In genomic region chr6:61233548-61234187, GRCm38 (mm10) we compare ENCODE assay signal across 13 mouse cellular contexts. TPM values are rescaled to one million over a fixed set of nuclear protein-coding genes. Genes with fewer than 3 reads are reported as not detected.
DNase-seq lines count a peak whose midpoint lies in the region; ATAC-seq and TF ChIP-seq lines count a peak whose summit lies in the region.
"Had no signal": no experiment of that assay in that cellular context is flagged by ENCODE, and none has a peak within 500 bp of the region (broad histone marks: within the 10 kb centered on the region; RNA-seq: fewer than 3 reads in every experiment).

No protein-coding gene starts in this region.

- DNase-seq in hindbrain, embryonic 10.5 days (ENCODE audit: low spot score): peak; percentile 5
- DNase-seq in midbrain, embryonic 11.5 days (ENCODE audit: low spot score, missing footprints): no peak
- DNase-seq in midbrain, postnatal 0 days (ENCODE audit: low spot score): no peak
- DNase-seq in R1 (ENCODE audit: low read depth, low spot score): peak; percentile 30
- DNase-seq in cerebellum, postnatal 25 days: no peak
- no peak for DNase-seq in layer of hippocampus, postnatal 14 days (ENCODE audit: low spot score in 2 of 2)
- DNase-seq: cerebellum, postnatal 14 days; kidney, adult 8-10 months; right cerebral cortex, adult 18-20 months had no signal

- no peak overlapping the region for H3K4me3 ChIP-seq in hindbrain, embryonic 10.5 days
- H3K4me3 ChIP-seq in hindbrain, embryonic 12.5 days: no peak overlapping the region
- no peak overlapping the region for H3K4me3 ChIP-seq in midbrain, embryonic 11.5 days (ENCODE audit: low read depth, low read length)
- no peak overlapping the region for H3K4me3 ChIP-seq in midbrain, postnatal 0 days (ENCODE audit: low read depth, low read length)
- H3K4me3 ChIP-seq in intestine, postnatal 0 days (ENCODE audit: low read depth, low read length): no peak overlapping the region
- H3K4me3 ChIP-seq: liver, embryonic 15.5 days had no signal

- TF ChIP-seq CTCF in midbrain, postnatal 0 days (IDR thresholded peaks at IDR 0.05): no peak
- TF ChIP-seq CTCF in intestine, postnatal 0 days (IDR thresholded peaks at IDR 0.05; ENCODE audit: low read depth): no peak

- H3K4me2 ChIP-seq in hindbrain, embryonic 12.5 days (replicated peaks): no peak overlapping the region
- H3K4me2 ChIP-seq in midbrain, embryonic 11.5 days: no peak overlapping the region
- no peak overlapping the region for H3K4me2 ChIP-seq in midbrain, postnatal 0 days (ENCODE audit: low read depth, low read length, poor library complexity, severe bottlenecking)
- H3K4me2 ChIP-seq in intestine, postnatal 0 days (replicated peaks; ENCODE audit: low read depth): no peak overlapping the region
- H3K4me2 ChIP-seq: liver, embryonic 15.5 days had no signal

- 40% methylated on average over 5 of the region's 5 CpGs for WGBS in hindbrain, embryonic 10.5 days
- WGBS in hindbrain, embryonic 12.5 days: 38% methylated on average over 5 of the region's 5 CpGs
- 31% methylated on average over 5 of the region's 5 CpGs for WGBS in midbrain, embryonic 11.5 days
- 34% methylated on average over 5 of the region's 5 CpGs for WGBS in midbrain, postnatal 0 days
- 44% methylated on average over 5 of the region's 5 CpGs for WGBS in intestine, postnatal 0 days

- peaks cover 28% of the 10 kb centered on the region for H3K4me1 ChIP-seq in hindbrain, embryonic 10.5 days (replicated peaks)
- peaks cover 15% of the 10 kb centered on the region for H3K4me1 ChIP-seq in hindbrain, embryonic 12.5 days
- peaks cover 10% of the 10 kb centered on the region for H3K4me1 ChIP-seq in midbrain, embryonic 11.5 days (ENCODE audit: control insufficient read depth, insufficient read depth, low read length)
- H3K4me1 ChIP-seq in midbrain, postnatal 0 days (ENCODE audit: insufficient read depth, low read length): peaks cover 5% of the 10 kb centered on the region; the same call in 1 of the 2 replicates
- no peaks in the 10 kb centered on the region for H3K4me1 ChIP-seq in intestine, postnatal 0 days (replicated peaks; ENCODE audit: control insufficient read depth, insufficient read depth, low read length)
- H3K4me1 ChIP-seq: liver, embryonic 15.5 days had no signal

- no peaks in the 10 kb centered on the region for H3K9me3 ChIP-seq in hindbrain, embryonic 10.5 days
- H3K9me3 ChIP-seq in hindbrain, embryonic 12.5 days (replicated peaks): no peaks in the 10 kb centered on the region
- H3K9me3 ChIP-seq in midbrain, embryonic 11.5 days (ENCODE audit: control insufficient read depth, low read length): no peaks in the 10 kb centered on the region
- no peaks in the 10 kb centered on the region for H3K9me3 ChIP-seq in midbrain, postnatal 0 days (ENCODE audit: low read length)
- no peaks in the 10 kb centered on the region for H3K9me3 ChIP-seq in intestine, postnatal 0 days (ENCODE audit: control insufficient read depth)
- H3K9me3 ChIP-seq: liver, embryonic 15.5 days had no signal

- ATAC-seq in hindbrain, embryonic 12.5 days (ENCODE audit: low FRiP score): no peak
- peak; percentile 50 for ATAC-seq in midbrain, embryonic 11.5 days (ENCODE audit: low FRiP score)
- ATAC-seq in midbrain, postnatal 0 days (ENCODE audit: low FRiP score): no peak
- ATAC-seq in intestine, postnatal 0 days: 0 out of 2 replicates have a peak, but pooled peaks have one; percentile 28

- H3K36me3 ChIP-seq in hindbrain, embryonic 10.5 days: no peaks in the 10 kb centered on the region
- H3K36me3 ChIP-seq in hindbrain, embryonic 12.5 days: no peaks in the 10 kb centered on the region
- H3K36me3 ChIP-seq in midbrain, embryonic 11.5 days (ENCODE audit: control insufficient read depth, insufficient read depth, low read length): no peaks in the 10 kb centered on the region
- H3K36me3 ChIP-seq in midbrain, postnatal 0 days (ENCODE audit: insufficient read depth, low read length): no peaks in the 10 kb centered on the region
- H3K36me3 ChIP-seq in intestine, postnatal 0 days (ENCODE audit: control insufficient read depth, insufficient read depth): no peaks in the 10 kb centered on the region
- H3K36me3 ChIP-seq: liver, embryonic 15.5 days had no signal

- no peaks in the 10 kb centered on the region for H3K27me3 ChIP-seq in hindbrain, embryonic 10.5 days (ENCODE audit: insufficient read depth, poor library complexity, severe bottlenecking)
- H3K27me3 ChIP-seq in hindbrain, embryonic 12.5 days: no peaks in the 10 kb centered on the region
- H3K27me3 ChIP-seq in midbrain, embryonic 11.5 days (ENCODE audit: control insufficient read depth, insufficient read depth, low read length): no peaks in the 10 kb centered on the region
- H3K27me3 ChIP-seq in midbrain, postnatal 0 days (ENCODE audit: insufficient read depth, low read length): no peaks in the 10 kb centered on the region
- no peaks in the 10 kb centered on the region for H3K27me3 ChIP-seq in intestine, postnatal 0 days (replicated peaks; ENCODE audit: control insufficient read depth, insufficient read depth, low read length)
- H3K27me3 ChIP-seq: CH12.LX; liver, embryonic 15.5 days had no signal

- no peak overlapping the region for H3K9ac ChIP-seq in hindbrain, embryonic 12.5 days
- no peak overlapping the region for H3K9ac ChIP-seq in midbrain, embryonic 11.5 days (ENCODE audit: low read length)
- no peak overlapping the region for H3K9ac ChIP-seq in midbrain, postnatal 0 days (replicated peaks; ENCODE audit: low read length, poor library complexity, severe bottlenecking)
- no peak overlapping the region for H3K9ac ChIP-seq in intestine, postnatal 0 days (ENCODE audit: low read depth, low read length)
- H3K9ac ChIP-seq: liver, embryonic 15.5 days had no signal

- H3K27ac ChIP-seq in hindbrain, embryonic 10.5 days: peak overlapping the region; percentile 56; the same call in 1 of the 2 replicates
- no peak overlapping the region for H3K27ac ChIP-seq in hindbrain, embryonic 12.5 days
- no peak overlapping the region for H3K27ac ChIP-seq in midbrain, embryonic 11.5 days (ENCODE audit: low read depth, low read length)
- no peak overlapping the region for H3K27ac ChIP-seq in midbrain, postnatal 0 days (ENCODE audit: low read depth, low read length)
- no peak overlapping the region for H3K27ac ChIP-seq in intestine, postnatal 0 days (ENCODE audit: low read depth, low read length)
- H3K27ac ChIP-seq: liver, embryonic 15.5 days had no signal

RNA-seq across cellular contexts. Expression of gene Ccser1, which starts 53.5 kb away (rescaled TPM):
- polyA plus RNA-seq in hindbrain, embryonic 10.5 days (2016; fragmentation: Nextera tagmentation; extraction: Ambion mirVana): 2.2 and 6.2 TPM in 2 replicates
- polyA plus RNA-seq in hindbrain, embryonic 12.5 days (2016; fragmentation: Nextera tagmentation; extraction: Ambion mirVana): 17.9 and 20.8 TPM in 2 replicates
- polyA plus RNA-seq in midbrain, embryonic 11.5 days (2014; fragmentation: Nextera tagmentation; extraction: Ambion mirVana): 5.7 and 6.1 TPM in 2 replicates
- 51.4 and 54.7 TPM in 2 replicates for total RNA-seq in midbrain, postnatal 0 days (2014; rRNA removed)
- 13.2 and 13.9 TPM in 2 replicates for polyA plus RNA-seq in midbrain, postnatal 0 days (2015; fragmentation: Nextera tagmentation; extraction: Ambion mirVana)
- polyA plus RNA-seq in intestine, postnatal 0 days (2015; fragmentation: Nextera tagmentation; extraction: Ambion mirVana): 6.6 and 8.1 TPM in 2 replicates
- total RNA-seq in layer of hippocampus, postnatal 14 days (2021): 10 to 100 TPM; 37.7 to 39.8 TPM
- total RNA-seq: CH12.LX had no signal

Comparison
In these comparisons a context has a peak if more than half of its experiments do, and no peak if none do; other contexts are left out.
1. ATAC-seq: peak in midbrain, embryonic 11.5 days (single experiment) and intestine, postnatal 0 days (single experiment); none in hindbrain, embryonic 12.5 days (single experiment) and midbrain, postnatal 0 days (single experiment).
2. DNase-seq: peak in hindbrain, embryonic 10.5 days (single experiment) and R1 (single experiment); none in midbrain, embryonic 11.5 days (single experiment), midbrain, postnatal 0 days (single experiment), cerebellum, postnatal 25 days (0 of 2) and layer of hippocampus, postnatal 14 days (0 of 2).